Mouse (Mus musculus) kidney, postnatal 0 days (tissue): ENCODE data around the gene Gm19426. TPM values are rescaled to one million over a fixed set of nuclear protein-coding genes. Genes with fewer than 3 reads are reported as not detected.

Source experiments
- ATAC-seq: fragments of 200-750 bp; cut with Nextera tagmentation; replicated peaks from 2 replicates; pipeline ENCODE4 v1.8.0; 2017; ENCODE audit warnings: low read depth, moderate number of reproducible peaks, moderate TSS enrichment, moderate library complexity; ENCODE audit not compliant: low FRiP score
- DNase-seq: peaks from one replicate; pipeline ENCODE4 v3.0.0-alpha.2; 2016; ENCODE audit warnings: low spot score
- H3K27ac ChIP-seq: fragments of 300-500 bp; sonication (generic); 2 replicates; pipeline ENCODE4 v1.5.1; 2014; ENCODE audit warnings: mild to moderate bottlenecking
- H3K27me3 ChIP-seq: fragments of 300-500 bp; sonication (generic); 2 replicates; pipeline ENCODE4 v1.6.1; 2014; ENCODE audit warnings: low read length, mixed read lengths; ENCODE audit not compliant: insufficient read depth
- H3K36me3 ChIP-seq: fragments of 300-500 bp; sonication (generic); 2 replicates; pipeline ENCODE4 v1.6.1; 2014; ENCODE audit warnings: low read length, mixed read lengths; ENCODE audit not compliant: insufficient read depth
- H3K4me1 ChIP-seq: fragments of 300-500 bp; sonication (generic); replicated peaks from 2 replicates; pipeline ENCODE4 v1.6.1; 2014; ENCODE audit warnings: antibody characterized with exemption, low read length, mixed read lengths; ENCODE audit not compliant: insufficient read depth
- H3K4me2 ChIP-seq: fragments of 300-500 bp; sonication (generic); 2 replicates; pipeline ENCODE4 v1.6.1; 2014; ENCODE audit warnings: mild to moderate bottlenecking, low read length, moderate library complexity, mixed read lengths
- H3K4me3 ChIP-seq: fragments of 300-500 bp; sonication (generic); replicated peaks from 2 replicates; pipeline ENCODE4 v1.5.1; 2014; ENCODE audit warnings: low read depth, low read length
- H3K9ac ChIP-seq: fragments of 300-500 bp; sonication (generic); 2 replicates; pipeline ENCODE4 v1.6.1; 2014; ENCODE audit warnings: low read depth, low read length
- H3K9me3 ChIP-seq: fragments of 300-500 bp; sonication (generic); replicated peaks from 2 replicates; pipeline ENCODE4 v1.6.1; 2016; ENCODE audit warnings: low read length, inconsistent platforms, mixed read lengths
- CTCF ChIP-seq: IDR thresholded peaks from 2 replicates; pipeline ENCODE4 v1.5.1; 2016; ENCODE audit warnings: antibody characterized with exemption, low read depth, mild to moderate bottlenecking, moderate library complexity
- WGBS: fragments of 180-500 bp; shearing (Covaris S2); extraction: QIAGEN DNeasy Blood & Tissue Kit; methylation state at CpG from one replicate; pipeline ENCODE4 v1.1.7; 2014; 5-methylcytosine and 5-hydroxymethylcytosine counted together
- polyA plus RNA-seq: library from polyadenylated mRNA; unstranded; fragments of >200 nt; fragmentation: Nextera tagmentation; extraction: Ambion mirVana; gene quantifications from 2 replicates; pipeline ENCODE4 v1.2.1, GENCODE M21; 2015

Gm19426 gene
- polyA plus RNA-seq, 1 experiment from 2014 or later = 9.3 TPM

- Histone ChIP-seq H3K4me3 (no peak overlapping the region), H3K36me3 (no peaks in the 10 kb centered on the region), H3K4me2 (peak overlapping the region; percentile 47), H3K4me1 (peaks cover 48% of the 10 kb centered on the region), H3K9ac (peak overlapping the region; percentile 23; the same call in 1 of the 2 replicates), H3K27me3 (no peaks in the 10 kb centered on the region), H3K27ac (no peak overlapping the region), H3K9me3 (no peaks in the 10 kb centered on the region)
- WGBS = 5% methylated on average over 27 of the region's 27 CpGs
- ATAC-seq (no peak), DNase-seq (peak; percentile 38)
- TF ChIP-seq CTCF = no peak
Observed at GRCm38 (mm10) chr2:84736312-84737161, 6.9 kb downstream of the Gm19426 start.

GRCm38 (mm10) chr2:84735346-84735920 lies 8.0 kb downstream of the Gm19426 start:
- WGBS = 20% methylated on average over 7 of the region's 7 CpGs
- H3K36me3 ChIP-seq = no peaks in the 10 kb centered on the region
- DNase-seq = peak; percentile 15
- no peak overlapping the region for H3K27ac ChIP-seq
- ATAC-seq = no peak
- H3K9ac ChIP-seq = no peak overlapping the region
- no peaks in the 10 kb centered on the region for H3K9me3 ChIP-seq
- peaks cover 41% of the 10 kb centered on the region for H3K4me1 ChIP-seq
- H3K27me3 ChIP-seq = no peaks in the 10 kb centered on the region
- H3K4me2 ChIP-seq = peak overlapping the region; percentile 58
- no peak for TF ChIP-seq CTCF
- H3K4me3 ChIP-seq = no peak overlapping the region

GRCm38 (mm10) chr2:84734919-84735318 lies 8.5 kb downstream of the Gm19426 start:
- no peak overlapping the region for H3K27ac ChIP-seq
- H3K9ac ChIP-seq = peak overlapping the region; percentile 51
- H3K4me2 ChIP-seq = peak overlapping the region; percentile 58
- DNase-seq (peak; percentile 22), ATAC-seq (no peak)
- TF ChIP-seq CTCF = no peak
- H3K27me3 ChIP-seq = no peaks in the 10 kb centered on the region
- H3K4me3 ChIP-seq = peak overlapping the region; percentile 38
- H3K36me3 ChIP-seq = no peaks in the 10 kb centered on the region
- no peaks in the 10 kb centered on the region for H3K9me3 ChIP-seq
- peaks cover 41% of the 10 kb centered on the region for H3K4me1 ChIP-seq
- 0% methylated on average over 2 of the region's 2 CpGs for WGBS

GRCm38 (mm10) chr2:84734351-84734864 lies 9.0 kb downstream of the Gm19426 start:
- DNase-seq = peak; percentile 41

GRCm38 (mm10) chr2:84733579-84734300 lies 9.7 kb downstream of the Gm19426 start, which contains the start of gene Ypel4:
Gene Ypel4, plus strand, starts transcription at chr2:84734058.
- Histone ChIP-seq H3K36me3 (no peaks in the 10 kb centered on the region), H3K9me3 (no peaks in the 10 kb centered on the region), H3K4me2 (peak within 1 kb of the TSS; percentile 58), H3K27me3 (no peaks in the 10 kb centered on the region), H3K9ac (peak within 1 kb of the TSS; percentile 51), H3K27ac (no peak within 1 kb of the TSS), H3K4me3 (peak within 1 kb of the TSS; percentile 38), H3K4me1 (peaks cover 34% of the 10 kb centered on the region)
- TF ChIP-seq CTCF = no peak
- WGBS = 3% methylated on average over 8 of the region's 8 CpGs
- peak; percentile 55 for DNase-seq
- peak; percentile 37; the same call in 1 of the 2 replicates for ATAC-seq

More at GRCm38 (mm10) chr2:84734351-84734864, 9.0 kb downstream of the Gm19426 start:
- Histone ChIP-seq H3K4me3 (peak overlapping the region; percentile 38), H3K4me1 (peaks cover 39% of the 10 kb centered on the region), H3K27me3 (no peaks in the 10 kb centered on the region), H3K9me3 (no peaks in the 10 kb centered on the region), H3K4me2 (peak overlapping the region; percentile 58), H3K27ac (no peak overlapping the region), H3K36me3 (no peaks in the 10 kb centered on the region), H3K9ac (peak overlapping the region; percentile 51)
- no peak for TF ChIP-seq CTCF
- no peak for ATAC-seq
- under 1% methylated on average over 11 of the region's 11 CpGs for WGBS

- H3K27ac ChIP-seq = no peak overlapping the region
- no peak overlapping the region for H3K4me2 ChIP-seq
- no peak overlapping the region for H3K4me3 ChIP-seq
- H3K4me1 ChIP-seq = peaks cover 26% of the 10 kb centered on the region
- H3K9ac ChIP-seq = no peak overlapping the region
- WGBS = 71% methylated on average over 1 of the region's 1 CpGs
- H3K27me3 ChIP-seq = no peaks in the 10 kb centered on the region
- DNase-seq (no peak), ATAC-seq (no peak)
- no peaks in the 10 kb centered on the region for H3K9me3 ChIP-seq
- no peak for TF ChIP-seq CTCF
- H3K36me3 ChIP-seq = no peaks in the 10 kb centered on the region
Observed at GRCm38 (mm10) chr2:84732394-84732793, 11.1 kb downstream of the Gm19426 start.
